Mouse (Mus musculus) embryo, embryonic 11 days (tissue): ENCODE measurements around the gene Hmg20b.

ENCODE experiments used
- DNase-seq: peaks from one replicate; pipeline ENCODE4 v3.0.0-alpha.2; 2015

Hmg20b gene

DNA sequence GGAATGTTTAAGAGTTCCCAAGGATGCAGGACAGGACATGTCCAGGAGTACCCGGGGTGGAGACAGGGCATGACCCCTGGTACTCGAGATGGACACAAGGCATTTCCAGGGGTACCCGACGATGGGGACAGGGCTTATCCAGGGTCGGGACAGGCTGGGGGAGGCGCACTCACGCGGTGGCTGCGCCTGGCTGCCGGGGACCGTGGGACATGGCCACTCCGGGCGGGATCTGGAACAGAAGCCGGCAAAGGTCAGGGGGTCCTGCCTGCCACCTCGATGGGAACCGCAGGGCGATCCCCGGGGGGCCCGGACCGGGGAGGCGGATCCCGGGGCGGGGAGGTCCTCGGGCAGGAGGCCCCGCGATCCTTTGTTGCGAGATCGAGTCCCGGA lies 324 bp downstream of the Hmg20b start:
- DNase-seq = no peak

DNA sequence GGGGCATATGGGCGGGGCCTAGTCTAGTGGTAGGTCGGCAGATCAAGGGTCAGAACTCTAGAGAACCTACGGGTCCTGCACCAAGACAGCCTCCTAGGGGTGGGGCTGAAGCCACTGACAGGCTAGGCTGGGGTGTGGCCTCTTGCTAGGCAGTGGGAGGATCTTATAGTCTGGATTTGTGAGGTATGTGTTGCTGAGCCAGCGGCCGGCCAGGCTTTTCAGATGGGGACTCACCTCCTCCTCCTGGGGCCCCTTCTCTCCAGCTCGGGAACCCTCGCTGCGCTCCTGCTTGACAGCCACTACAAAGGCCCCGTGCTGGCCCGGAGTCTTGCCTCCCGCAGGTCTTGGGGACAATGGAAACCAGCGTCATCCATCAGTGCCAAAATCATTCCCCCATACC lies 1.1 kb downstream of the Hmg20b start:
- no peak for DNase-seq

DNA sequence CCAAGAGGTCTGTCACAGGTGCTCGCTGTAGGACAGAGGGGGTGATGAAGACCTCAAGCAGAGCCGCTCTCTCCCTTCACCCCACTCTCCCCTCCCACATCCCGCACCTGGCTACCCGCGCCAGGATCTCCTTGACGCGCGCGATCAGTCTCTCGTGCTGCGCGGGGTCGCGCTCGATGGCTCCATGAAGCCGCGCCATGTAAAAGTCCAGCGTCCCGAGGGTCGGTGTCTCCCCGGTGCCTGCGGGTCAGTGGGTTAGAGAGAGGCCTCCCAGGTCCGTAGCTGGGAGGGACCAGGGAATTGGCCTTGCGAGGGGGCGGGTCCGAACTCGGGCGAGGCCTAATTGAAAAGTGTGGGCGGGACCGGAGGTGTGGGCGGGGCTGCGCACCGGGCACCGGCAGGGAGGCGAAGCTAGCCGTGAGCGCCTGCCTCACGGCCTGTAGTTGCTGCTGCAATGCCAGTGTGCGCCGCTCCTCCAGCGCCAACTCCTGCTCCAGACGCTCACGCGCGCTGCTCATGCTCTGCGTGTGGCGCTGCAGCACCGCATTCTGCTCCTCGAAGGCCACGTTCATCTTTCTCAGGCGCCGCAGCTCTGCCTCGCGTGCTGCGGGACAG lies 3.7 kb downstream of the Hmg20b start:
- DNase-seq = peak; percentile 86

DNA sequence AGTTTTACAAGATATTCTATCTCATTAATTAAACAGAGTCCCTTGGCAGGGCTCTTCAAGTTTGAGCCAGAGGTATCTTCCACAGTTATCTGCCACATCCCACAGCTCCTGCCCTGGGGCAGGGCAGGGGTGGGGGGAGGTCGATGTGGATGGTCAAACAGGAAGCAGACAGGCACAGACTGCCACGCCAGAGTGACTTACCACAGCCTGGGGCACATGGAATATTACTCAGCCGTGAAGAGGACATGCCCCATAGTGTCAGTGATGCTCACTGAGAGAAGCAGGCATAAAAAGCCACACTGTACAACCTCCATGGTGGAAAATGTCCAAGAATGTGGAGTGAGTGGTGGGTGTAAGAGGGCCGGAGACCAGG lies 5.1 kb downstream of the Hmg20b start:
- no peak for DNase-seq

DNA sequence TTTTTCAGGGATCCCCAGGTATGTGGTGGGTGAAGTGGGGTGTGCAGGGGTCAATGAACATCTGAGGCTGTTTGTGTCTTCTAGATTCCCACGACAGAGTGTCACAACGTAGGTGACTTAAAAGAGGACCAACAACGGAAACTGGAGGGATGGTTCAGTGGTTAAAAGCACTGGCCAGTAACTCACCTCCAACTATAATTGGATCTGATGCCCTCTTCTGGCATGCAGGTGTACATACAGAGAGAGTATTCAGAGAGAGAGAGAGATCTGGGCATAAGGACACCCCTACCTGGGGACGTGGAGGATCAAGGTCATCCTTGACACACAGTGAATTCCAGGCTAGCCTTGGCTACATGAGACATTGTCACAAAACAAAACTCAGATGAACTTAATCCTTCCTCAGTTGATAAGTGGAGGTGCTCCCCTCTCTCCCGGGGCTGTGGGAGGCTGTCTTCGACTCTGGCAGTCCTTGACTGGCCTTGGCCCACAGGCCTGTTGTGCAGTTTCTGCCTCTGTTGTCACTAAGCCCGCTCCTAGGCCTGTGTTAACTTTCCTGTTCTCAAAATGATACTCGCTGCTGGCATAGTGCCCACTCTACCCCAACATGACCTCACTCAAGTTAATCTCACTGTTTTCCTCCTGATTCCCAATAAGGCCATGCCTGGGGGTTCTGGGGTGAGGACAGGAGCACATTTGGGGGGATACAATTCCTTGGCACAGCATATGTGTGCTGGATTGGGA lies 5.7 kb downstream of the Hmg20b start:
- DNase-seq = no peak

DNA sequence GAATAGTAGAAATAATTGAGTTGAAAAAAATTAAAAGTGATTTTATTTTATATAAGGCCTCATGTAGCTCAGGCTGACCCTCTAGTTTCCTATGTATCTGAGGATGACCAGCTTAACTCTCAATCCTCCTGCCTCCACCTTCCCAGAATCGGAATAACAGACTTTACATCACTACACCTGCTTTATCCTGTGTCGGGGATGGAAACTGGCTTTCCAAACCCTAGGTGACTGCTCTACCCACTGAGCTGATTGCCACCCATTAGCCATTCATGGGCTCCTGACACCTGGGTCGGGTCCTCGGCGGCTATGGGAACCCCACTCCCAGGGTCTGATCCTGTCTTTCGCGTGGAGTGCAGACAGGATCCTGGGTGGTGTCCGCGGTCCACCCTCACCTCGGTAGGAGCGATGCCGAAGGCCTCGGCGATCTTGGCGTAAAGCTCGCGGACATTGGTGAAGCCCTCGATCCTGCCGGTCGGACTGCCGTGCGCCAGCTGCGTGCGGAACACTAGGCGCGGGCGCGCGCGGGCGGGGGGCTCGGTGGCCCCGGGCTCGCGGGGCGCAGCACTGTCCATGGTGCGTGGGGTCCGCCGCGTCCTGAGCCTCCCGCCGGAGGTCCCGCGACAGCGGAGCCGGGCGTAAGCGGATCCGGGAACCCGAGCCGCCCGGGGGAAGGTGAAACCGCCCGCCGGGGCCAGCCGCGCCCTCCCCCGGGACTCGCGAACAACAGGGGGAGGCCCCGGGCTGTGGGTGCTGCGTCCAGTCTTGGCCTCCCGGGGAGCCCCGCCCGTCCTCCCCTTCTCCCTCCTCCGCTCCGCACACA lies 7.4 kb downstream of the Hmg20b start, which contains the start of gene Gipc3:
Gipc3 (minus strand) TSS at position 581 of the 820 bp plus-strand sequence.
- no peak for DNase-seq

DNA sequence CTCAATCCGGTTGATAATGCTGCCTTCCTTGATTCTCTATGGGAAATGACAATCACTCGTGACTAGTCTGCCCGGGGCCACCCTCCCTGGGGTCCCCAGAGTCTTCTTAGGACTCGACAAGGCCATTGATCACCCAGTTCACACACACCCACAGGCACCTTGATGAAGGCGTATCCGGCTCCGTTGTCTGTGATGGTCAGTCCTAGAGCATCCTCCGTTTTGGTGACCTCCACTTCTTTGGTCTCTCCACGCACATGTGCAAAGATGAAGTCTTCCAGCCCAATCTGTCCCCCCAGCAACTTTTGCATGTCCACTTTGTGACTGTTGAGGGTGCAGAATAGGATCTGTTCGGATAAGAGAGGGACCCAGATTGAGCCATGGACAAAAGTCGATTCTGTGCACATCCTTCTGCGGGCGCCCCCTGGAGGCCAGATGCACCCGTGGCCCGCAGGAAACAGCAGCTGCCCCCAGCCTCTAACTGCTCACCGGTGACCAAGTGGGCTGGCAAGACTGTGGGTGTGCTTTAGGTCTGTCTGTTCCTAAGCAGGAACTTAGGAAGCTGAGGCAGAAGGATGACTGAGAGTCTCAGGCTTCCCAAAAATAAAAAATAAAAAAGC lies 8.8 kb downstream of the Hmg20b start:
- peak; percentile 80 for DNase-seq

DNA sequence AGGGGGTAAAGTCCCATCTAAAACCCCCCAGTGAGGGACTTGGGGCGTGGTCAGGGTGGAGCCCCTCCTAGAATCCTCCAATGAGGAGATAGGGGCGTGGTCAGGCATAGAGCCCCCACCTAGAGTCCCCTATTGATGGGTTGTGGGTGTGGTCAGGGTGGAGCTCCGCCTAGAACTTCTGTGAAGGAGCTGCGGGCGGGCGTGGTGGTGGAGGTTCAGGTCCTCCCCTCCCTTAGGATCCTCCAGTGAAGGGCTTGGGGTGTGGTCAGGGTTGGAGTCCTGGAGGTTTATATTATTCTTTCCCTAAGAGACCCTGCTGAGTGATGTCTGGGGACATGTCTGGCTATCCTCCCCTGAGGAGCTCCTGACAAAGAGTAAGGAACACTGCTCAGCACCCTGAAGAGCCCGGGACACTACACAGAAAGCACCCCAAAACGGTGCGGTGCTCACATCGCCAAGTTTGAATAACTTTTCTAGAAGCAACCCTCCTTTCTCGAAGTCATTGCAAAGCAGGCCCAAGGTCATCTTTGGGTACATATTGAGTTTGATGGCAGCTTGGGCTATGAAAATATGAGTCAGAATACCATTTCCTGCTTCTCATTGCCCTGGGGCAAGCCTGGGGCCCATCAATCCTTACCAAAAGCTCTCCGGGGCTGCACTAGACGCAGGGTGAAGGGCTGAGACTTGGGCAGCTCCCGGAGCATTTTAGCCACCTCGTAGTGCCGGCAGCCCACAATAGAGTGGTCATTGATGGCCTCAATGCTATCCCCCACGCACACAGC lies 9.5 kb downstream of the Hmg20b start:
- no peak for DNase-seq

DNA sequence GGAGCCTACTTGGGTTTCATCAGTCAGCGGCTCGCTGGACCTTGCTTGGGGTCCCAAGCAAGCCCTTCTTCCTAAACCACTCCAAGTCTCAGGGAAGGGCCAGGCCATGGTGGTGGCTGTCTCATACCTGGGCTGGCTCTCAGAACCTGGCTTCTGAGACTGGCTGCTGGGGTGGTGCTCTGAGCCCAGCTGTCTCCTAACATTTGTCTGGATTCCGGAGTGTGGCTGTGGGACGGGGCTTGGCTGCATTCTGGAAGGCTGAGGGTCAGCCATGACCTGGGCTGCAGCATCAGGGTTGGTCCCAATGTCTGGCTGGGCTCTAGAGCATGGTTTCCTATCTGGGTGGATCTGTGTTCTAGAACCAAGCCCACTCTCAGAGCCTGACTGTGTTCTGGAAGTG lies 13.7 kb downstream of the Hmg20b start:
- DNase-seq = no peak

DNA sequence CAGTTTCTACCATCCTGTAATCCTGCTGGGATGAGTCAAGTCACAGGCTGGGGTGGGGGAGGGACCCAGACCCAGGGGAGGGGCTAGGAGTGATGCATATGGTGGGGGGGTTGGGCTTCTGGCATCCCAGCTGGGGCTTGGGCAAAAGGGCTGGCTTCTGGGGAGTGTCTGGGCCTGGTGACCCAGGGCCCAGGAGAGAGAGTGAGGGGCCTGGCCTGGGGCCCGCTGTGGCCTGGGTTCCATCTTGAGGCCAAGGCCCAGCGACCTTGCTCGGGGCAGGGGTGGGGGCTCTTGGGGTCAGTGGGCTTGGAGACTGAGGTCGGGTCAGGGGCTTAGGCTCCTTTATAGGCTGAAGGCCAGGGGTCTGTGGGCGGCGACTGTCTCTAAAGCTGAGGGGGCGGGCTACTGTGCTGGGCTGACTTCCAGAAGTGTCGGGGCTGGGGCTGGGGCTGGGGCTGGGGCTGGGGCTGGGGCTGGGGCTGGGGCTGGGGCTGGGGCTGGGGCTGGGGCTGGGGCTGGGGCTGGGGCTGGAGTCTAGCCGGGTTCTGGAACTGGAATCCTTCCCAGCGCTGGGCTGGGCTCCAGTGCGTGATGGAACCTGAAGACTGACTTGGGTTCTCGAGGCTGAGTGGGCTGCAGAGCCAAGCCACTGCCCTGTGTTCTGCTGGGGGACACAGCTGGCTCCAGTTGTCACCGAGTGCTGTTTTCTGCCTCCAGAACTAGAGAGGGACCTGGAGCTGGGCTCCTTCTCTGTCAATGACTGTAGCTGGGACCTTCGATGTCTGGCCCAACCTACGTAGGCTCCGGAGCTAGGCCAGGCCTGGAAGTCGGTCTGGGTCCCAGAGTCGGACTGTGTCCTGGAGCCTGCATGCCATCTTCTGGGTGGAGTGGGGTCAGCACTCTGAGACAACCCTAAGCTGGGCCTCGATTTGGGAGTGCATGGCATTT lies 14.6 kb downstream of the Hmg20b start:
- peak; percentile 75 for DNase-seq

DNA sequence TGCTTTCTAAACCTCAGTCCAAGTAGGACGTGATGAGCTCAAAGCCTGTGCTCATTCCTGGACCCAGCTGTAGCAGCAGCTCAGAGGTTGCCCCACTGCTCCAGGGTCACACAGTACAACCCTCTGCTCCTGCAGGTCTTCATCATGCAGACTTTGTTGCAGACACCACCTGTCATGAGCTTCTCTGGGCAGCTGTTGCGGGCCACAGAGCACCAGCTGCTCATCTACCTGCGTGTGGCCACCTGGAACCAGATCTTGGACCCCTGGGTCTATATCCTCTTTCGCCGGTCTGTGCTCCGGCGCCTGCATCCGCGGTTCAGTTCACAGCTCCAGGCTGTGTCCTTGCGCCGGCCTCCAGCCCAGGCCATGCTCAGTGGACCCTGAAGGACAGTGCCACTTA lies 16.0 kb downstream of the Hmg20b start:
- DNase-seq = no peak

DNA sequence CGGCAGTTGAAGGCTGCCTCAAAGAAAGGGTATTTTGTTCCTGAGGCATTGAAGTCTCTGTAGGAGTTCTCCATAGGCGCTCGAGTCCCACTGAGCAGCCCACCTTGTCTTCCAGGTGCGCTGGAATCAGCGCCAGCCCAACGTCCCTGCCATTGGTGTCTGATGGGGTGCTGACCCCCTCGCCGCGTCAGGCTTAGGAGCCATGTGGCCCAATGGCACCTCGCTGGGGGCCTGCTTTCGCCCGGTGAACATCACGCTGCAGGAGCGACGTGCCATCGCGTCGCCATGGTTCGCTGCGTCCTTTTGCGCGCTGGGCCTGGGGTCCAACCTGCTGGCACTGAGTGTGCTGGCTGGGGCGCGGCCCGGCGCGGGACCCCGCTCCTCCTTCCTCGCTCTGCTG lies 18.0 kb downstream of the Hmg20b start:
- no peak for DNase-seq

DNA sequence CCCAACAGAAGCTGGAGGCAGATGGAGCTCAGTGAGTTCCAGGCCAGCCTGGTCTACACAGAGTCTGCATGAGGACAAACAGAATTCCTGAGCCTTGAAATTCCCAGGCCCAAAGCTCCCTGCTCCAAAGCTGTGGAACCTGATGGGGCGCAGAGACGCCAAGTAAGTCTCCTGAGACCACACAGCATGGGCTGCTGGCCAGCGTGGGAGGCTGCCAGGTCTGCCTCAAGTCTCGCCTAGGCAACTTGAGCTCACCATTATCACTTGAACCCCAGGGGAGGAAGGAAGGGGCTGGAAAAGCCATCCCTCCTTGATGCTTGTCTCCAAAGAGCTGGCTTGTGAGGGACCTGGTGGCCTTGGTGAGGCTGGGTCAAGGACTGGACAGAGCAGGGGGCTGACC lies 20.3 kb downstream of the Hmg20b start:
- DNase-seq = no peak

DNA sequence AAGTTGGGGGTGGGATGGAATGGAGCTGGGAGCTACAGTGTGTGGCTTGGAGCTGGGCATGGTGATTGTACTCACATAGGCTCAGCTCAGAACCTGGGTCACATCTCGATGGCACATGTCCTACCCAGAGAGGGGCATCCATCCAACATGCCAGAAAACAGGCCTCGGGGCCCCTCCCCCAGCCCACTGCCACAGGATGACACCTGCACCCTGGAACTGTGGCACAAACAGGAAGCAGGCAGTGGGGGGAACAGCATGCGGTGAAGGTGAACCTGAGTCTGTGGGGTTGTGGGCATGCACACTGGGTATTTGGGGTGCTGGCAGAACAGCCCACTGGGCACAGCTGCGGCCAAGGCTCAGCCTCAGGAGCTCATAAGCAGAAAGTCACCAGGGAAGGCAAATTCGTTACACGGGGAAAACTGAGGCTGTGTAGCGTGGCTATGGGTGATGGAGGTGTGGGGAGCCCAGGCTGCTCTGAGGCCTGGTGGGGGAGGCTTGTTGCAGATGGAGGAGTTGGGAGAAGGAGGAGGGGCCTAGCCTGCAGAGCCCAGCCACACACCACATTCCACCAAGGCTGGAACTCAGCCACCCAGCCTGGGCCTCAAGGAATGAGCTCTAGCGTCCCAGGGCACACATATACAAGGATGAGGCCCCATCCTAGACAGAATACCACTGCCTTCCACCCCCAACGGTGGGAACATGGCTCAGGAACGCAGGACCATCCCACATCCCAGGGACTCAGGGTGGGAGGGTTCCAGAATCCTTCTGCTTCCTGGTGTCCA lies 20.9 kb downstream of the Hmg20b start:
- DNase-seq = no peak

DNA sequence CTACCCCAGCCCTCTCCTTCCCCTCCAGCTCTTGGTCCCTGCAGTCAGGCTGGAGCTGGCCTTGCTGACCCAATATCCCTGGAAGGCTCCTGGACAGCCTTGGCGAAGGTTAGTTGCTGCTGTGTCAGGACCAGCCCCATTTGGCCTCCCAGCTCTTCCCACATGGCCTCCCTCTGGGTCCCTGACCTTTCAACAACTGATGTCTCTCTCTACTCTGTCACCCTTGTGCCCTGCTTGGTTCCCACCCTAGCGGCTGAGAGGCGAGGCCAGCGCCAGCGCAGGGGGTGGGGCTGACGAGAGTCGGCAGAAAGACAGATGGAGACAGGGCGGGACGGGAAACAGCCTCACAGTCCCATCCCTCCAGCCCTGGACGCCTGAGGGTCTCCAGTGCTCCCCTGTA lies 21.9 kb downstream of the Hmg20b start, which contains the start of gene Tbxa2r:
Tbxa2r (plus strand) TSS at position 346 of the 400 bp plus-strand sequence.
- DNase-seq = peak; percentile 45

DNA sequence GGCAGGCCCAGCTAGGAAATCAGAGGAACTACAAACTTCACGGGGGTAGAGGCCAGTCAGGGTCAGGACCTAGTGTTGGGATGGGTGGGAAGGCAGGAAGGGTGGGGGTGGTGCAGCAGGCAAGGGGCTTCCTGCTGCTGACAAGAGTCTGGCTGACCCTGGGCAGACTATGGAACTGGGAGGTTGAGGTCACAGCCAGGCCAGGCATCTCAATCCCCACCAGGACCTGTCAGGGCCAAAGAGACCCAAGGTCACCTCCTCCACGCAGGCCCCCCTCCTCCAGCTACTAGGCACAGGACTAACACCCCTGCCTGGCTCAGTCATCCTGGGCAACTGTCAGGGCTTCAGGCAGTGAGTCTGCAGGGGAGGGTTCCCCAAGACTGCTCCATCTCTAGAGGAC lies 22.3 kb downstream of the Hmg20b start:
- DNase-seq = no peak

DNA sequence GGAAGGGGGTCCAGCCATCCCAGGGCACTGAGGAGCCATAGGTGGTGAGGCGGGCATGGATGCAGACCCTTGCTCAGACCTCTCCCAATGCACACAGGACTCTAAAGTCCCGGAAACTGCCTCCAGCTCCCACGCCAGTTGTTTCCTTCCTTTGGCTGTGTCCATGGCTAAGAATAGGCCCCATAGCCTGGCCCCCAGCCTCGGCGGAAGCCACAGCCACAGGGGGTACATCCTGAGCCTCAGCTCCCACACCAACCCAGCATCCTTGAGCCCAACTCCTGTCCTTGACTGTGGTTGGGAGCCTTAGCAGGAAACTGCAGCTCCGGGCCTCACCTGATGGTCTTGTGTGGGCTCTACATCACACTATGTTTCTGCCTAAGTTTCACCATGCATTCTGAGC lies 23.4 kb downstream of the Hmg20b start:
- DNase-seq = no peak

DNA sequence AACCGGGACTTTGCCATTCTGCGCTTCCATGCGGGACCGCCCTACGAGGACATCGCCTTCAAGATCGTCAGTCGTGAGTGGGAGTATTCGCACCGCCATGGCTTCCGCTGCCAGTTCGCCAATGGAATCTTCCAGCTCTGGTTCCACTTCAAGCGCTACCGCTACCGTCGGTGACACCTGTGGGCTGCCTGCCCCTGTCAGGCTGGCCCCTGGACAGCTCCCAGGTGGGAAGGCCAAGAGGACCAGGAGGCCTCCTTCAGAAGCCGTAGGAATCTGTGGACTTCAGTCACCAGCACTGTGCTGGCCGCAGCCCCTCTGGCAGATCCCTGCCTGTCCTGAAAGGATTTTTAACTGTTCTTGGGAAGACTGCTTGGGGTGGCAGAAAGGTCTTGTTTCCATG lies 24.5 kb downstream of the Hmg20b start:
- DNase-seq = no peak

DNA sequence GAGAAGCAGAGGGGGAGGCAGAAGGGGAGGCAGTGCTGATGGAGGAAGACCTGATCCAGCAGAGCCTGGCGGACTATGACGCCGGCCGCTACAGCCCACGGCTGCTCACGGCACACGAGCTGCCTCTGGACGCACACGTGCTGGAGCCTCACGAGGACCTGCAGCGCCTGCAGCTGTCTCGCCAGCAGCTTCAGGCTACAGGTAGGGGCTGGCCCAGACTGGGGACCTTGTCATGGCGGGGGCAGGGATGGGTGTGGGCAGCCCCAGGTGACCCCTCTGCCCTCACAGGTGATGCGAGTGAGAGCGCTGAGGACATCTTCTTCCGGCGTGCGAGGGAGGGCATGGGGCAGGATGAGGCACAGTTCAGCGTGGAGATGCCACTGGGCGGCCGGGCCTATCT lies 25.1 kb downstream of the Hmg20b start:
- DNase-seq = no peak

DNA sequence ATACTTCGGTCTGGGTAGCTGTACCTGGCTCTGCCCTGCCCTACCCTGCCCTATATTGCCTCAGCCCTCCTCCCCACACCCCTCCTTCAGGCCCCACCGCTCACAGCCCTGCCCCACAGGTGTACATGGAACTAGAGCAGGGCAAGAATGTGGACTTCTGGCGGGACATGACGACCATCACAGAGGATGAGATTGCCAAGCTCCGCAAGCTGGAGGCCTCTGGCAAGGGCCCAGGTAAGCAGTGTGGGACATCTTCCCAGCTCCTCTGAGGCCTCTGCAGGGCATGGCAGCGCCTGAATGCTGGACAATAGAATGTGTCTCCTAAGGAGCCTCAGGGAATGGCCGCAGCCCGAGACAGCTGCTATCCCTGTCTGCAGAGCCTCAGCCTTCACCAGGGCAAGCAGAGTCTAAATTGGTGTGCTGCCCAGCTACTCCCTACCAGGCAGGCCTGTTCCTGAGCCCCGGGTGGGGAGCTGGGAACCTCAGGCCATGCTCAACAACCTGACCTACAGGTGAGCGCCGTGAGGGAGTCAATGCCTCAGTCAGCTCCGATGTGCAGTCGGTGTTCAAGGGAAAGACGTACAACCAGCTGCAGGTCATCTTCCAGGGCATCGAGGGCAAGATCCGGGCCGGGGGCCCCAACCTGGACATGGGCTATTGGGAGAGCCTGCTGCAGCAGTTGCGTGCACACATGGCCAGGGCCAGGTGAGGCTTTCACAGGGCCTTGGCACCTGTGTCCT lies 26.3 kb downstream of the Hmg20b start:
- DNase-seq = no peak
